Mouse (Mus musculus) CH12F3 (cell line): ENCODE measurements around the gene Dnajc1.

Source experiments
- in situ Hi-C: fragments of 300-500 bp; cut with MboI; formaldehyde crosslinking; loops from 2 replicates; pipeline ENCODE4 v1.14.3; 2020; ENCODE audit warnings: low sequenced_read_pairs

Dnajc1 gene

DNA sequence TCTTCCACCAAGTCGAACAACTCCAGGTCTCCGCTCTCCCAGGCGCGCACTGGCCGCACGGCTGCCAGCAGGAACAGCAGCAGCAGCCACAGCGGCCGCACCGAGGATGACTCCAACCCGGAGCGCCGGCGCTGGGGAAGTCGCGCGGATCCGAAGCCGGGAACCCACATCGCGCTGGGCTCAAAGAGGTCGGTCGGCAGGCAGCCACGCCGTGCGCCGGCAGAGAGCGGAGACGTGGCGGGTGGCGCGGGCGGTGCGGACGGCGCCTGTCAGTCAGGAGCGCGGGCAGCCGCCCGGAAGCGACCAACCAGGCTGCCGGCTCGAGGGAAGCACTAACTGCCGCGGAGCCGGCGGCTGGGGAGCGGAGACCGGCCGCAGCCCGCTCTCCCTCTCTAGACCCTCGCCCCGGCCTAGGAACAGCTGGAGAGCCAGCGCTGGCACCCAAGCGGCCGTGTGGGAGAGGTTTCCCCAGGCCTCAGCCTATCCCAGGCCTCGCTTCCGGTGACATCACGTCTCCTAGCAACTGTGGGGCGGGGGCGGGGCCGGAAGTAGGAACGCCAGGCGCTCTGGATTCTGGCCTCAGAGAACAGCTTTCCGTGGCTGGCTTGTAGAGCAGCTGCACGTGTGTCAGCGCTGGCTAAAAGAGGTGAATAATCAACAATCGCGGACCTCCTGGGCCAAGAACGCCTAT lies at the start of gene Dnajc1:
Dnajc1 (minus strand) TSS at position 500 of the 691 bp plus-strand sequence.
- in situ Hi-C loops = no loop called here

DNA sequence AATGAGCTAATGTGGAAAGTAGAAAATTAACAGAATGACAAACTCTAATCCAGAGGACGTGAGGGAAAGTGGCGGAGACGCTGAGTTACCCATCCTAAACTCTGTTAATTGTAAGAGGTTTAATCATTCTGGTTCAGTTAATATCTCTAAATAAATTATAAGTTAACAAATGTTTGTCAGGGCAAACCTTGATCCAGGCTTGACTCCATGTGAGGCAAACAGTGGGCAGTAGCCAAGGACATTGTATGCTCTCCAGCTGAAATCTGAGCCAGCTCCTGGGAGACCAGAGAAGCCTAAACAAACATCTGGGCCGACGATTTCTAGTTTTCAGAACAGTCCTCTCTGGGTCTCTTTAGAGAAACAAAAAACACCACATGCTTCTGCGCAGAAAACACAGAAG lies 49.2 kb upstream of the Dnajc1 start:
- in situ Hi-C loops = no loop called here

DNA sequence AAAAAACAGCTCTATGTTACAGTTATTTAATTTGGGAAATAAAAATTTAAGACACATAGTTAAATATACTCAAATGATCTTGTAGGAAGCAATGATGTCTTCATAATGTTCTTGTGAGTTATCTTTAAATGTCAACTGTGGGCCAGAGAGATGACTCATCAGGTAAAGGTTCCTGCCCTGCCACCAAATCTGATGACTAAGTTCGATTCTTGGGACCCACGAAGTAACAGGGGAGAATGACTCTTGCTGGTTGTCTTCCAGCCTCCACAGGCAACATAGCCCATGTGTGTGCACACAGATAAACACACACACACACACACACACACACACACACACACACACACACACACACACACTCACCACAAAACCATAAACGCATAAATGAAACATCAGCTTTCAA lies 22.6 kb upstream of the Dnajc1 start:
- in situ Hi-C loops = no loop called here

DNA sequence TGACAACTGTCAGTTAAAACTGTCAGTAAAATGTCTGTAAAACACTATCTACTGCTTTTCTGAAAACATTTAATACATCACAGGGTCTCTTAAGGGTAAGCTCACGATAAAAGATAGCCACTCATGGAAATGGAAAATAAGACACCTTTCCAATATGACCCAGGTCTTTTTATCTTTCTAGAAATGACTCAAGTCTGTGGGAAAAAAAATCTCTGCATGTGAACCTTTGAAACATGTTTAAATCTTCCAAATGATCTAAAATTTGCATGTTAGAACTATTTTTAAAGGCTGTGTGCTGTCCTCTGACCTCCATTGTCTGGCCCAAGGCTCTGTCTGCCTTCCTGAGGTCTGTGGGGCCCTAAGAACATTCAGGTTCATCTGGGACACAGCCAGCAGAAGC lies 11.0 kb upstream of the Dnajc1 start:
- in situ Hi-C loops = no loop called here

DNA sequence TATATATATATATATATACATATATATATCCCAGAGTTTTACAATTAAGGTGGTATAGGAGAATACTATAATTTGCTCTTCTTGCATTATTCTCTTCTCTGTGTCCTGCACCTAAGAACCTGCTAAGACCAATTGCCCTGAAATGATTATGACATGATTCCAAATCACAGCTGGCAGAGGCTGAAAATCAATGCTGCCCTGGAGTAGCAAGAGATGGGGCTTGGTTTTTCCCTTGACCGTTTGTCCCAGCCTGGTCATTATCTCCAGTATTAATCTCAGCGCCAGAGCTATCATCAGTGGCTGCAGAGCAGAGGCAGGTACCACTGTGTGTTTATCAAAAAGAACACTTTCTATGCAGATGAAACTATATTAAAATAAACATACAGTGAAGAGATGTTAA lies 9.1 kb upstream of the Dnajc1 start:
- in situ Hi-C loops = no loop called here

DNA sequence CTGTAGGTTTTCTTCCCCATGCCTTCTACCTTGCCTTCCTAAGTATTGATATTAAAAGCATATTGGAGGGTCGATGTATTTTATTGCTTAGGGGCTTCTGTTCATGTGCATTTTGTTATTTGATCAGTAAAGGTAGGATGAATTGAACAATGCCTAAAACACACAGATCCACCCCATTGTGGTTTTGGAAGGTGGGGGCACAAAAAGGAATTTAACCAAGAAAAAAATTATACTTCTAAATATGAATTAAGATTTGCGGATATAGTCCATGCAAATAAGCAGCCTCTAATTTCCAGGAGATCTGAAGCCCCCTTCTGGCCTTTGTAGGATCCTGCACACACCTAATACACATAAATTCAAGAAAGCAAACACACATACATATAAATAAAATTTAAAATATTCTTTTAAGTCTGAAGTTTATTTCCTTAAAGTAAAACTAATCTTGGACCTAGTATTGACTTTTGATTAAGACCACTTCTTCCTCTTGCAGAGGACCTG lies 441 bp upstream of the Dnajc1 start:
- in situ Hi-C loops = no loop called here

DNA sequence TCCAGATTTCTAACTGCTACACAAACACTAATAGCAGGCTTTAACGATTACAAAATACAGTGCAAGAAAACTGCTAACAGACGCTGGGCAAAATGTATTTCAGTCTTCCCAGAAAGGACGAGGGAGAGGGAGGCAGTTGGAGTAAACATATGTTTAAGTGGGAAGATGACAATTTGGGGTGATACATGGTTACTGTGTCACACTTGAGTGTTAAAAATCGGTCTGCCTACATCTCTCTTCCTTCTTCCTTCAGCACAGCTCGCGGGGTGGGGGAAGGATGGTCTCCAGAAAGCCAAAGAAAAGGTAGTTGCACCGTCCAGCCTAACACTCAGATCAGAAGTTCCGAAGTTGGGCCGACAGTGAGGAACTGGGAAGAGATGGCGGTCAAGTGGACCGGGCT lies 769 bp downstream of the Dnajc1 start:
- in situ Hi-C loops = no loop called here

DNA sequence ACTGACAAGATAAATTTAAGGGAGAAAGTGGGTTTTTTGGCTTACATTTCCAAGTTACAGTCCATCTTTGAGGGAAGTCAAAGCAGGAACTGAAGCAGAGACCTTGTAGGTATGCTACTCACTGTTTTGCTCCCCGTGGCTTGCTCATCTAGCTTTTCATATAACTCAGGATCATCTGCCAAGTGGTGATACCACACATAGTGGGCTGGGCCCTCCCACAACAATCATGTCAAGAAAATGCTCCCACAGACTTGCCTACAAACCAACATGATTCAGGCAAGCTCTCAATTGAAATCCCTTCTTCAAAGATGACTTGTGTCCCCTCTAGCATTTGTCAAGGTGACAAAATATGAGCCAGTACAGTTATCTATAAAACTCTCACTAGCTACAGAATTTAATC lies 3.0 kb downstream of the Dnajc1 start:
- in situ Hi-C loops = no loop called here

DNA sequence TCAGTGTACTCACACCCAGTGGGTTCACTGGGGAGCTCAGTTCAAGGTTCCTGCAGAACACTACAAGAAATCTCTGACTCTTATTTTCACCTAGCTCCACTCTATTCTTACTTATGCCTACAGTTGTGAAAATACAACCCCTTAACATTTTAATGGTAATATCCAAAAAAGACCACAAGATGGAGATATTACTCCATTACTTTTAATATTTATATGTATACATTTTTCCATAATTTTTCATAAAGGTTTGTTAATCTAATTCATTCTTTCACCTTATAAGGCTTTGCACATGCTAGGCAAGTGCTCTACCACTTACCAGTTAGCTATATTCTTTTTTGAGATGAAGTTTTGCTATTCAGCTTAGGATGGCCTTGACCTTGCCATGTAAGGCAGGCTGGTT lies 11.0 kb downstream of the Dnajc1 start:
- in situ Hi-C loops = no loop called here

DNA sequence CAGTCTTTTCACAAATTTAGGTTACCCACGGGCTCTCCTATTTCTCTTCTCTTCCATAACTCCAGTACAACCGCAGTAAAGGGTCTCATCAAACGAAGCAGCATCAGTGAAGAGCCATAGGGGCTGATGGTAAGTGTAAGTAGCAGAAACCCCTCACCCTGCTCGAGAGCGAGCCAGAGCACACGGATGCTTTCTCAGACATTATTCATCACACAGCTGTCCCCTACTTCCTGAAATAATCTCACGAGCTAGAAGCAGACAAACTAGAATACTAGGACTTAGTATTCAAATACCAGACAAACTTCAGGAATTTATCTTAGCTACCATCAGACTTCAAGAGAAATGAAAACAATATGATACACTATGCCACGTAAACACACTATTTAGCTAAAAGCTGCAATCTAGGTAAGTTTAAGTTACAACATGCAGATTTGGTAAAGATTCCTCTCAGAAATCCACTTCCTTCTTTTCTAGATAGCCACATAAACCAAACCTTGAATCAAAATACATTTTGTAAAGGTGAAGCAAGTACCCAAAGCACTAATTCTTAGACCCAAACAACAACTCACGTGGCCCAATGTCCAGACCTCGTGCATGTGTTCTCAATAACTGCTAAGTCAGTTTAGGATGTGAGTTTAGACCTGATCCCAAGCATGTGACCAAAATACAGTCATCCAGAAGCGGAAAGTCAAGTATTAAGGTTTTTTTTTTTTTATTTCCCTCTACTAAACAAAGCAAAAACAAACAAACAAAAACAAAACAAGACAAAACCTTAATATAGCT lies 20.0 kb downstream of the Dnajc1 start:
- in situ Hi-C loops = no loop called here

DNA sequence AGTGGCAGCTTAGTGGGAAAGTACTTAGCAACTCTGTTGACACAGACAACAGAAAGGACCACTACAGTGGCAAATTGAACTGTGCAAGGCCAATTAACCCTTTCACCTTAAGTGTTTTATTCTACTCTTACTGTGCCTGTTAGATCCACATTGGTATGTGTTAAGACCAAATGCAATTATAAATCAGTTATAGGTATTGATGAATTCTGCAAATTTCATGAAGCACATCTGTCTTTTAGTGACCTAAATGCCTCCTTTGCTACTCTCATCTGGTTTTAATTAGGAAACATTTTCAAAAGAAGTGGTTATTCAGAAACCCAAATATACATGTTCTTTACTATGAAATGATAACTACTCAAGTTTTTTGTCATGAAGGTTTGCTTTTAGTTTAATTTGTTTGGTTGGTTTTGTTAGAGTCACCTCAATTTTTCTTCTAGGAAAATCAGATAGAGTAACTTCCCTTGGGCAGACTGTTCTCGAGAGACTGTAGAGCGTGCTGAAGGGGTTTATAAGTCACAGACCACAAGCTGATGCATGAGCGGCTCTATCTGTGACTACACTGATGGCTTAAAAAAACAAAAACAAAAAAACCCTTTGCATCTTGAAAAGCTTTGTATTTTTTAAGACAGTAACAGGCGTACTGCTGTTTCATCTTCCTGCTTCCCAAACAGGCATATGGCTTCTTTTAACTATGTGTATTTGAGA lies 21.7 kb downstream of the Dnajc1 start:
- in situ Hi-C loops = no loop called here

DNA sequence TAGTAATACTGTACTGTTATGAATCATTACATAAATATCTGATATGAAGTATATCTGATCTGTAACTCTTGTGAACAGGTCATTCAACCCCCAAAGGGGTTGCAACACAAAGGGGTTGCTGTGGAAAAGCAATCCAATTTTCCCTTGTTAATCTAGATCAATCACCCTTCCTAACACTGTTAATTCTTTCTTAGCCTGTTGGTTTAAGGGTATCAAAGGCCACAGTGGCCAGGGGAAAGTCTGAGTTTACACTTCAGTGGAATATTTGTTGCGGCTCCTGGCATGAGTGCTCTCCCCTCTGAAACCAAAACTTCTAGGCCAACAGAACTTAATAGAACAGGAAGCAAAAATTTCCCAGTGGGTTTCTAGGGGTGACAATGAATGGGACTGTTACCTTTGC lies 28.2 kb downstream of the Dnajc1 start:
- in situ Hi-C loops = no loop called here

DNA sequence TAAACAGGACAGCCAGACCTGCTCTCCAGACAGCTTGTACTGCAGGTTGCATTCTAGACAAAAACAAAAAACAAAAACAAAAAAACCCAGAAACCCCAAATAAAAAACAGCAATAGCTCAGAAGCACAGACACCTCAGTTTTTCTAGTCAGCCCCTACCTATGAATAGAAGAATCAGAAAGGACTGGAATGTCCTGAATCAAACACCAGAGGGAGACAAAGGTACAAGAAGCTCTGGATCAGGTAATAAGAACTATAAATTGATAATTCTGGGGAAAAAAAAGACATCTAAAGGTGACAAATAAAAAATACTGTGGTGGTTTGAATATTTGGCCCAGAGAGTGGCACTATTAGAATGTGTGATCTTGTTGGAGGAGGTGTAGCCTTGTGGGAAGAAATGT lies 37.3 kb downstream of the Dnajc1 start:
- in situ Hi-C loops = no loop called here

DNA sequence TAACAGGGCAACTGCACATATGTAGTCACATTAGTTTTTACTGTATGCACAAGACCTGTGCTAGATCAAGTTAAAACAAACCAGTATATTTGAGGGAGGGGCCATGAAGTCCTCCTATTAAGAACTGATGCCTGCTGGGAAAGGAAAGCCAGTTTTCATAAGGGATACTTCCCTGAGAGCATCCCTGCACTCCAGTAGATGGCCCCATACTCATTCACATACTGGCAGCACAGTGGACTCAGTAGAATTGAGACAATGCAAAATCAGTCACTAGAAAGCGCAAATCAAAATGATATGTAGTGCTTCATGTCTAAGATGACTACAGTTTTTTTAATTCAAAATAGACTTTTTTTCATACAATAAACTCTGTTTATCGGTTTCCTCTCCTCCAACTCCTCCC lies 40.0 kb downstream of the Dnajc1 start:
- in situ Hi-C loops = no loop called here

DNA sequence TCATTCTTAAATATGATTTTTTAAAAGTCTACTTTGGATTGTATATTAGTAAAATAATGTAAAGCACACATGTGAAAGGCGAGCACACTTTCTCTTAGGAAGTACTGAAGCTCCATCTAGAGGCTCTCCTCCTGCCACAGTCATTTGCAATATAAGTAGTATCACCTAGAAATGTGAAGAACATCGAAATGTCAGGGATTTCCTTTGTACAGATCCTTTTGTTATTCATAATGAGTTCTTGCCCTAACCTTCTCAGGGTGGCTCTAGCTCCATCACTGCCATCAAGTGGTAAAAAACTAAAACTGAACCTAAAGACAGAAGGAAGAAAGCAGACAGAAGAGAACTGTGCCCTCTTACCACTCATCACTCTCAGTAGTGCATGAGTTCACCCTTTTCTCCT lies 49.2 kb downstream of the Dnajc1 start:
- in situ Hi-C loops = no loop called here

DNA sequence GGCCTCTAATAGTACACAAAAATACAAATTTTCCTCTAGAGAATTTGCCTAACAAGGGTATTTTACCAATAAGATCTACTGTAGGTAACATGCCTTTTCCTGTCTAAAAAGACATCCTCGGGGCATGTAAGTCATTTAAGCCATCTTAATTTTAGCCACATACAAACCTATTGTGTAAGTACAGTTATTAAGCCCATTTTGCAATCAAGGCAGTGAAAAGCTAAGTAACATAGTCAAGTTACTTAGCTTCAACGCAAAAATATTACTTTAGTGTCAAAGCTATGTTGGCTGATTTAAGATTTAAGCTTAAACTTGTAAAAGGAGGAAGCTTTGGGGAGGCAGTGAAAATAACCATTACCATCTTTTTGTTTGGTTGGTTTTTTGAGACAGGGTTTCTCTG lies 74.0 kb downstream of the Dnajc1 start:
- in situ Hi-C loops = no loop called here

DNA sequence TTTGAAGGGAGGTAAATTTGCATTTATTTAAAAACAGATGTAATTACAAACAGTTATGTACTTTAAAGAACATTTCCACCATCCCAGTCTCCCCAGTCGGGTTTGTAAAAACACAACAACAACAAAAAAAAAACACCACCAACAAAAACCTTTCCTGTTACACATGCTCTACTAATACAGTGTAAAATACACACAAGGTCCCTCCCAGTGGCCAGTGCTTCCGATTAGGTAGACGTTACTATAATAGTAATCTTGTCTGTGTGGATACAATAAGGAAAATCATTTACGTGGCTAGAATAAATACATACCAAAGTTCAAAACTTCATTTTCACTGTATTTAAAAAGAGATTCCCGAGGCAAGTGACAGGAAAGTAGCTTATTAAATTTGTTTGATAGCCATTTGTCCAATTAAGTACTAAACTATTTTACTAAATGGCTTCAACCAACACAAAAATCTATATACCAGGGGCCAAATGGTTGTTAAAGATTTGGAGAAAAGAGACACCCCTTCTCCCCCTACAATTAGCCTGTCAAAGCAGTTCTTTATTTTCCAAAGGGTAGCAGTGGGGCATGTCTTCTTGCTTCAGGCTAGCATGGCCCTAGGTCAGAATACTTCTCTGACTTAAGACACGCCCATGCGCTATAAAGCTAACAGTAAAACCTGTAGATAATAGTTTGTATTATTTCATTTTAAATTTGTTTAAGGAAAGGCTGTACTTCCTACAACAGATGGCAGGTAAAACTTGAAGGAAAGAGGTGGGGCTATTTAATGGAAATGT lies 74.9 kb downstream of the Dnajc1 start:
- in situ Hi-C loops = no loop called here

DNA sequence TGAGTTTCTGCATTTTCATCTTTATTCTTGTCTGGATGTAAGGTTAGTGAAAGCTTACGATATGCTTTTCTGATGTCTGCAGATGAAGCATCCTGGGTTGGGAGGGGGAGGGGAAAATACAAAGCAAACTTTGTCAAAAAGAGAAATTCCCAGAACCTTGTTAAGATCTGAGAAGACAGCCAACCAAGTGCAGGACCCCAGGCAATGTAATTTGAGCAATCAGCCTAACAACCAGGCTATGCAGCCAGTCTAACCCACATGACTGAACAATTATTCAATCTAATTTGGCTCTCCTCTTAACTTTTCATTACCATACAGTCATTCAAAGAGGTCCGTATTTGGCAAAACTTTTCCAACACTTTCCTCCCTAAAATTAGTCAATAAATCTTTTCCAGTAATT lies 75.7 kb downstream of the Dnajc1 start:
- in situ Hi-C loops = no loop called here

DNA sequence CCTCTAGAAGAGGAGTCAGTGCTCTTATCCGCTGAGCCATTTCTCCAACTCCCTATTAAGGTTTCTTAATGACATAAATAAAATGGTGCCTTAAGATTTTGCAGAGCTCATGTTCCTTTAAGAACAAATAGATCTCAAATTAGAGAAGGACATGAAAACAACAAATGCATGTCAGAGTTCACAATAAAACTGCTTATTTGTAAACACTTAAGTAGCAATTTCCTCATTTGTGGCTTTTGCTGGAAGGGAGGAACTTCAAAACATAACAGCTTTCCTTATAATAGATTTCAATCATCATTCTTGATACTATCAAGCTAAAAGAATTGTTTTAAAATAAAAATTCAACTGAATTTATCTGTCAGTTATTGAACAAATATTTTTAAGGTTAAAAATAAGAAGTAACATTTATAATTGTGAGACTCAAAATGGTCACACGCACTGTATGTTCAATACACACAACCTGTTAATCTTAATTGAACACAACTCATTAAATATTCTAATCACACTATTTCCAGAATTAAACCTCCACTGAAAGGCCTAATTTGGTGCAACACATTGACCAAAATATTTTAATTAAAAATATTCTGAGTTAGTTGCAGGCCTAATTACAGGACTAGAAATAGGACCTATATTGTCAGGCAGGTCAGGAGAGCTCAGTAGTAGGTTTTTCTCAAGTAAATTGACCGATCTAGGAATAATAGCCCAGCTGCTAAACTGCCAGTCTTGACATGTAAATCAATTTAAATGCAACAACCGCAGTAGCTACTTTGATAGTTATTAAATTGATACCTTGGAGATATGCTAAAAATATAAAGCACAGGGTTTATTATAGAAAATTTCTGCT lies 82.1 kb downstream of the Dnajc1 start:
- in situ Hi-C loops = no loop called here
